Comparison of ENCODE assay signal across 23 mouse cellular contexts in the genomic region with DNA sequence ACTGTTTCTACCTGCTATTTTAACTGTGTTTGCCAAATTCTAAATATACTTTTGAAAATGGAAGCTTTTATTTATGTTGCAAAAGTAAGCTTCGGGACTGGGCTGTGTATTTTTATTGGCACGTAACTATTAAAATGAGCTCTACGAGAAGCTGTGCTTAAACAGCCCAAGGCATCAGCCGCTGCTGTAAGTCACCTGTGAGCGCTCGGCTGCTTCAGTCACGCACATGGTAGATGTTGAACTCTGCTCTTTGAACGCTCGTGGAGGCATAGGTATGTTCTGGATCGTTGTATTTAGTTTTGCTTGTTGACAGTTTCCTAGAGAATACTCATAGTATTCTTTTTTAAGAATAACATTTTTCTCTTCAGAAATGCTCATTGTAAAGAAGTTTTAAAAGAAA. TPM values are rescaled to one million over a fixed set of nuclear protein-coding genes. Genes with fewer than 3 reads are reported as not detected.
DNase-seq lines count a peak whose midpoint lies in the region; ATAC-seq lines count a peak whose summit lies in the region.
"Had no signal": no experiment of that assay in that cellular context is flagged by ENCODE, and none has a peak within 500 bp of the region (broad histone marks: within the 10 kb centered on the region; RNA-seq: fewer than 3 reads in every experiment).

No protein-coding gene starts in this region.

- no peaks in the 10 kb centered on the region for H3K4me1 ChIP-seq in kidney, embryonic 14.5 days (ENCODE audit: control insufficient read depth, insufficient read depth, low read length)
- peaks cover 28% of the 10 kb centered on the region for H3K4me1 ChIP-seq in embryonic facial prominence, embryonic 13.5 days
- no peaks in the 10 kb centered on the region for H3K4me1 ChIP-seq in embryonic facial prominence, embryonic 14.5 days (ENCODE audit: control insufficient read depth, insufficient read depth, low read length)
- H3K4me1 ChIP-seq: neural tube, embryonic 15.5 days had no signal

- no peak overlapping the region for H3K4me3 ChIP-seq in kidney, embryonic 14.5 days (ENCODE audit: low read length)
- no peak overlapping the region for H3K4me3 ChIP-seq in embryonic facial prominence, embryonic 13.5 days
- H3K4me3 ChIP-seq in embryonic facial prominence, embryonic 14.5 days (ENCODE audit: low read depth, low read length) = no peak overlapping the region
- H3K4me3 ChIP-seq: forebrain, embryonic 12.5 days; heart, embryonic 15.5 days; limb, embryonic 12.5 days; neural tube, embryonic 15.5 days had no signal

- no peaks in the 10 kb centered on the region for H3K9me3 ChIP-seq in kidney, embryonic 14.5 days (ENCODE audit: control insufficient read depth, low read length)
- no peaks in the 10 kb centered on the region for H3K9me3 ChIP-seq in embryonic facial prominence, embryonic 13.5 days
- no peaks in the 10 kb centered on the region for H3K9me3 ChIP-seq in embryonic facial prominence, embryonic 14.5 days (ENCODE audit: control insufficient read depth, low read length)
- H3K9me3 ChIP-seq: forebrain, embryonic 12.5 days; heart, embryonic 15.5 days; limb, embryonic 12.5 days; neural tube, embryonic 15.5 days had no signal

- peaks cover 44% of the 10 kb centered on the region for H3K36me3 ChIP-seq in kidney, embryonic 14.5 days (ENCODE audit: control insufficient read depth, insufficient read depth, low read length)
- peaks cover 36% of the 10 kb centered on the region for H3K36me3 ChIP-seq in embryonic facial prominence, embryonic 13.5 days
- H3K36me3 ChIP-seq in embryonic facial prominence, embryonic 14.5 days (ENCODE audit: control insufficient read depth, insufficient read depth, low read length) = peaks cover 62% of the 10 kb centered on the region

- 71% methylated on average over 10 of the region's 10 CpGs for WGBS in kidney, embryonic 14.5 days
- 43% methylated on average over 10 of the region's 10 CpGs for WGBS in embryonic facial prominence, embryonic 13.5 days
- WGBS in embryonic facial prominence, embryonic 14.5 days = 51% methylated on average over 10 of the region's 10 CpGs

- DNase-seq in kidney, adult 18-20 months = peak; percentile 42
- peak; percentile 66 for DNase-seq in embryonic facial prominence, embryonic 14.5 days (ENCODE audit: low spot score)
- DNase-seq in kidney, postnatal 14 days = peak; percentile 52
- DNase-seq in left cerebral cortex, postnatal 4 days = no peak
- DNase-seq: adrenal gland, adult 2 months; cerebellum, adult 11 months; cerebellum, adult 9-11 months; gastrocnemius, postnatal 36 days; lung, adult 18-20 months; lung, postnatal 10 days; right cerebral cortex, adult 18-20 months; right cerebral cortex, postnatal 4 days; thymus, postnatal 14 days had no signal

- intact Hi-C loops in left cerebral cortex, postnatal 4 days (cut with DNase I) = no loop called here

- H3K27me3 ChIP-seq in kidney, embryonic 14.5 days (ENCODE audit: control insufficient read depth, insufficient read depth, low read length) = no peaks in the 10 kb centered on the region
- no peaks in the 10 kb centered on the region for H3K27me3 ChIP-seq in embryonic facial prominence, embryonic 13.5 days
- no peaks in the 10 kb centered on the region for H3K27me3 ChIP-seq in embryonic facial prominence, embryonic 14.5 days (replicated peaks; ENCODE audit: control insufficient read depth, insufficient read depth, low read length)
- H3K27me3 ChIP-seq: forebrain, embryonic 12.5 days; heart, embryonic 15.5 days; limb, embryonic 12.5 days; neural tube, embryonic 15.5 days had no signal

- no peak overlapping the region for H3K27ac ChIP-seq in kidney, embryonic 14.5 days (ENCODE audit: low read depth, low read length)
- 0 out of 2 replicates have a peak overlapping the region, but pooled peaks have one; percentile 39 for H3K27ac ChIP-seq in embryonic facial prominence, embryonic 13.5 days
- H3K27ac ChIP-seq in embryonic facial prominence, embryonic 14.5 days (replicated peaks; ENCODE audit: low read depth, low read length) = no peak overlapping the region
- H3K27ac ChIP-seq: forebrain, embryonic 12.5 days; limb, embryonic 12.5 days; neural tube, embryonic 15.5 days had no signal

- no peak overlapping the region for H3K9ac ChIP-seq in kidney, embryonic 14.5 days (ENCODE audit: low read depth, low read length)
- no peak overlapping the region for H3K9ac ChIP-seq in embryonic facial prominence, embryonic 13.5 days
- no peak overlapping the region for H3K9ac ChIP-seq in embryonic facial prominence, embryonic 14.5 days (ENCODE audit: low read depth, low read length)
- H3K9ac ChIP-seq: forebrain, embryonic 12.5 days; heart, embryonic 15.5 days; limb, embryonic 12.5 days; neural tube, embryonic 15.5 days had no signal

- ATAC-seq in kidney, embryonic 14.5 days (ENCODE audit: low FRiP score, low TSS enrichment) = no peak
- no peak for ATAC-seq in embryonic facial prominence, embryonic 13.5 days (ENCODE audit: insufficient number of reproducible peaks, insufficient read depth, low FRiP score, low TSS enrichment, low read depth)
- no peak for ATAC-seq in embryonic facial prominence, embryonic 14.5 days (ENCODE audit: low read depth)
- no peak for ATAC-seq in erythroid progenitor cell, adult 5-6 weeks (replicated peaks; ENCODE audit: low FRiP score, poor library complexity, severe bottlenecking)
- ATAC-seq: hindbrain, embryonic 16.5 days; intestine, embryonic 16.5 days had no signal

- H3K4me2 ChIP-seq in kidney, embryonic 14.5 days (replicated peaks; ENCODE audit: low read depth, low read length) = no peak overlapping the region
- H3K4me2 ChIP-seq in embryonic facial prominence, embryonic 13.5 days = peak overlapping the region; percentile 9; the same call in 1 of the 2 replicates
- H3K4me2 ChIP-seq in embryonic facial prominence, embryonic 14.5 days (ENCODE audit: low read depth, low read length) = no peak overlapping the region
- H3K4me2 ChIP-seq: forebrain, embryonic 12.5 days; heart, embryonic 15.5 days; limb, embryonic 12.5 days; midbrain, embryonic 11.5 days; neural tube, embryonic 15.5 days had no signal

RNA-seq across cellular contexts. Expression of gene Etnk1, which starts 26.1 kb away (rescaled TPM):
- 19.7 and 33.1 TPM in 2 replicates for polyA plus RNA-seq in kidney, embryonic 14.5 days (2014; fragmentation: Nextera tagmentation; extraction: Ambion mirVana)
- 22.5 and 26.6 TPM in 2 replicates for polyA plus RNA-seq in embryonic facial prominence, embryonic 13.5 days (2015; fragmentation: Nextera tagmentation; extraction: Ambion mirVana)
- 24.6 and 25.0 TPM in 2 replicates for polyA plus RNA-seq in embryonic facial prominence, embryonic 14.5 days (2014; fragmentation: Nextera tagmentation; extraction: Ambion mirVana)
- total RNA-seq in left cerebral cortex, postnatal 4 days (2021) = 100 to 1,000 TPM; 127 to 129 TPM
- total RNA-seq in erythroid progenitor cell, adult 5-6 weeks (2015; ENCODE audit: low replicate concordance) = 37.1 and 59.1 TPM in 2 replicates
- total RNA-seq in erythroid progenitor cell, adult 5-6 weeks (2017; ENCODE audit: low replicate concordance) = 44.7 and 50.4 TPM in 2 replicates
